Mouse (Mus musculus) heart, adult 2 months (tissue): ENCODE results near the gene Ncf2.

Experiments
- CTCF ChIP-seq: fragments of 200-600 bp; IDR thresholded peaks from 2 replicates; pipeline ENCODE4 v1.8.1; 2022; ENCODE audit warnings: antibody characterized with exemption, mild to moderate bottlenecking, moderate library complexity
- EP300 ChIP-seq: fragments of 200-500 bp; IDR thresholded peaks from 2 replicates; pipeline ENCODE4 v1.6.1; 2011; ENCODE audit warnings: low read depth, low read length, control low read depth; ENCODE audit not compliant: insufficient read depth
- POLR2A ChIP-seq: fragments of 200-500 bp; IDR thresholded peaks from 2 replicates; pipeline ENCODE4 v1.6.1; 2011; ENCODE audit warnings: mild to moderate bottlenecking, low read depth, low read length, control low read depth; ENCODE audit not compliant: insufficient read depth

GRCm38 (mm10) chr1:152766804-152767748 lies 32.9 kb upstream of the Ncf2 start:
- TF ChIP-seq CTCF (no peak), EP300 (0 out of 2 replicates have a peak, but pooled peaks have one; percentile 3), POLR2A (no peak)
